ENCODE assay signal across 28 mouse cellular contexts in genomic region chr9:49531257-49531656, GRCm38 (mm10).
"Had no signal": no experiment of that assay in that cellular context is flagged by ENCODE, and none has a peak within 500 bp of the region (broad histone marks: within the 10 kb centered on the region; RNA-seq: fewer than 3 reads in every experiment).

No protein-coding gene starts in this region.

- H3K4me3 ChIP-seq: gastrocnemius, adult 2 months; heart, embryonic 10.5 days; heart, embryonic 12.5 days; hindbrain, embryonic 10.5 days; hindbrain, embryonic 12.5 days; hindbrain, embryonic 15.5 days; kidney, embryonic 15.5 days; limb, embryonic 10.5 days; limb, embryonic 12.5 days; liver, embryonic 13.5 days; liver, embryonic 15.5 days had no signal

- H3K27ac ChIP-seq: gastrocnemius, adult 2 months; heart, embryonic 10.5 days; hindbrain, embryonic 10.5 days; hindbrain, embryonic 12.5 days; hindbrain, embryonic 15.5 days; hindbrain, postnatal 0 days; kidney, embryonic 15.5 days; kidney, postnatal 0 days; limb, embryonic 10.5 days; limb, embryonic 12.5 days; liver, embryonic 13.5 days; liver, embryonic 15.5 days had no signal

- ATAC-seq: hindbrain, postnatal 0 days; intestine, embryonic 16.5 days had no signal

- H3K27me3 ChIP-seq: heart, embryonic 12.5 days; hindbrain, embryonic 12.5 days; hindbrain, embryonic 15.5 days; kidney, embryonic 15.5 days; limb, embryonic 12.5 days; liver, embryonic 13.5 days; liver, embryonic 15.5 days had no signal

- H3K9ac ChIP-seq: heart, embryonic 12.5 days; hindbrain, embryonic 12.5 days; hindbrain, embryonic 15.5 days; kidney, embryonic 15.5 days; limb, embryonic 12.5 days; liver, embryonic 13.5 days; liver, embryonic 15.5 days had no signal

- H3K9me3 ChIP-seq: heart, embryonic 10.5 days; heart, embryonic 12.5 days; hindbrain, embryonic 10.5 days; hindbrain, embryonic 12.5 days; hindbrain, embryonic 15.5 days; kidney, embryonic 15.5 days; limb, embryonic 10.5 days; limb, embryonic 12.5 days; liver, embryonic 13.5 days; liver, embryonic 15.5 days had no signal

- H3K36me3 ChIP-seq: heart, embryonic 10.5 days; heart, embryonic 12.5 days; hindbrain, embryonic 10.5 days; limb, embryonic 10.5 days; limb, embryonic 12.5 days; liver, embryonic 13.5 days; liver, embryonic 15.5 days had no signal

- H3K4me1 ChIP-seq: liver, embryonic 13.5 days; liver, embryonic 15.5 days had no signal

- H3K4me2 ChIP-seq: heart, embryonic 12.5 days; hindbrain, embryonic 12.5 days; hindbrain, embryonic 15.5 days; kidney, embryonic 15.5 days; limb, embryonic 12.5 days; liver, embryonic 11.5 days; liver, embryonic 13.5 days; liver, embryonic 15.5 days had no signal

- DNase-seq: gastrocnemius, adult 2 months; gastrocnemius, postnatal 14 days; gastrocnemius, postnatal 36 days; heart, adult 18-20 months; heart, postnatal 10 days; heart, postnatal 4 days; kidney, adult 11 months; kidney, adult 2 months; kidney, adult 9 months; kidney, postnatal 14 days; kidney, postnatal 36 days; layer of hippocampus, adult 9-11 months; layer of hippocampus, postnatal 36 days; liver; liver, embryonic 13.5 days had no signal
